Mouse (Mus musculus) kidney, adult 9 months (tissue): ENCODE measurements around the gene Prss29.

ENCODE experiments used
- DNase-seq: peaks from one replicate; pipeline ENCODE4 v3.0.0; 2022

The Prss29 gene

GRCm38 (mm10) chr17:25361291-25361690 is 42.8 kb downstream of the Prss29 start:
- DNase-seq: no peak

GRCm38 (mm10) chr17:25363726-25364125 is 45.3 kb downstream of the Prss29 start:
- DNase-seq: peak; percentile 47

GRCm38 (mm10) chr17:25366005-25366404 is 47.6 kb downstream of the Prss29 start, which contains the start of gene Tpsb2:
Gene Tpsb2 (plus strand): TSS chr17:25366305.
- DNase-seq: no peak

GRCm38 (mm10) chr17:25368973-25369372 is 50.5 kb downstream of the Prss29 start, which contains the start of gene Tpsg1:
Gene Tpsg1 (plus strand): TSS chr17:25369273.
- DNase-seq: no peak
